Mouse (Mus musculus): ENCODE data around the gene Lin52. TPM values are rescaled to one million over a fixed set of nuclear protein-coding genes. Genes with fewer than 3 reads are reported as not detected.
A peak's percentile ranks its signal among the peaks of the same experiment; 100 is the strongest.

The Lin52 gene
- total RNA-seq, 2 experiments from 2014 or later, result 10.1 to 21.0 TPM

DNA sequence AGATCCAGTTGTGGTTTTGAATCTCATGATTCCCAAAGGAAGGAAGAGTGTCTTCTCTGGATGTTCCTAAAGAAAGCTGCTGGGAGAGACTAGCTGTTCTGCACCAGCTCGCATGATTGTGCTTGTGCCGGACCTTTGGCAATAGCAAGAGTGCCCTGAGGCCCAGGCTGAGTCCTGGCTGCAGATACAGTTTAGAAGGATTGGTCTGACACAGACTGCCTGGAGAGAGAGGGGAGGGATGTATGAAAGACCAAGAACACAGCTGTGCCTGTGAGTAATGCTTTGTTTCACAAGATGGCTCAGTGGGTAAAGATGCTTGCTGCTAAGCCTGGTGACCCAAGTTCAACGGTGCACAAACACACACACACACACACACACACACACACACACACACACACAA lies 11.6 kb downstream of the Lin52 start:
- no peak for ATAC-seq (replicated peaks; ENCODE audit: poor library complexity)

DNA sequence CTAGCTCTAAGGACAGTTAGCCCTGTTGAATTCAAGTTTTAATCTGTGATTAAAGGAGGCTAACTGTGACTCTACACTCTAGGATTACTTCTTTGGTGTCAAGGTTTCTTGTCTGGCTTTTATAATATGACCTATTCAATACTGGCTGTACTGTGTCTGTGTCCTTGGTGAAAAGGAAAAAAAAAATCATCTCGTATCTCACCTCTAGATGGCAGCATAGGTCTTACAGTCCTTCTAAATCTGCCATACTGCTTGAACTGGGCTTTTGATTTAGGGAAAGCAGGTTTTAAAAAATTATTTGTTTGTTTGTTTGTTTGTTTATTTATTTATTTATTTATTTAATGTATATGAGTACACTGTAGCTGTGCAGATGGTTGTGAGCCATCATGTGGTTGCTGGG lies 17.5 kb downstream of the Lin52 start:
- ATAC-seq (replicated peaks; ENCODE audit: poor library complexity), result peak; percentile 78

DNA sequence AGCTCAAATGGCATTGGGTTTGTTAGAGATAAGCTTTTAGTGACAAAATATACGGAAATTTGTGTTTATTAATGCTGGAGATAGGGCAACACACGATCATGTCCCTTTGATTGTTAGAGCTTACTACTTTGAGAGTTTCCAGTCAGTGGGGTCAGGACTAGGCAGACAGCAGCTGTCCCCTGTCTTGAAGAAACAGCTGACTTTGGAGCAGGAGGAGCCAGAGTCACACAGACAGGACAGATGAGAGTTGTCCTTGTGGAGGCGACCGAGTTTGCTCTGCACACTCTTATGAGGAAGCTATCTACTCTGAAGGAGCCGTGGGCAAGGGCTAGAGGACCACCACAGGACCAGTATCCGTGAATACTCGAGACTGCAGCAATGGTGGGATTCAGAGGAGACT lies 27.7 kb downstream of the Lin52 start:
- no peak for ATAC-seq (replicated peaks; ENCODE audit: poor library complexity)

DNA sequence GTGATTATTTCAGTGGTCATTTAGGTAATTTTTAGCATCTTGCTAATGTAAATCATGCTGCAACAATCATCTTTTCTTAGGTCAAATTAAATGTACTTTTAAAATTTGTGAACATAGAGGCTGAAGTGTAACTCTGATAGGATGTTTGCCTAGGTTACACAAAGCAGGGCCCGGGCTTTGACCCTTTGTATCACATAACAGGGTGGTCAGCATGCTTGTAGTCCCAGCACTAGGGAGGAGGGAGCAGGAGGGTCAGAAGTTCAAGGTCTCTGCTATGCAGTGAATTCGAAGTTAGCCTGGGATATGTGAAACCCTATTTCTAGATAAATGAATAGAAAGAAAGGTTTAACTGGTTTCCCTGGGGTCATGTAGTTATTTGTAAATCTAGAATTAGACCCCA lies 30.0 kb downstream of the Lin52 start:
- no peak for ATAC-seq (replicated peaks; ENCODE audit: poor library complexity)

GRCm38 (mm10) chr12:84482778-84483585 lies 31.8 kb downstream of the Lin52 start:
- no peak for ATAC-seq (replicated peaks; ENCODE audit: poor library complexity)

- no peak for ATAC-seq (replicated peaks; ENCODE audit: poor library complexity)
These were observed 36.3 kb downstream of the Lin52 start for GRCm38 (mm10) chr12:84487324-84488056.

- ATAC-seq (replicated peaks; ENCODE audit: poor library complexity), result peak; percentile 61
These were observed 45.6 kb downstream of the Lin52 start for GRCm38 (mm10) chr12:84496795-84497194.

- no peak for ATAC-seq (replicated peaks; ENCODE audit: poor library complexity)
These were observed 49.5 kb downstream of the Lin52 start for GRCm38 (mm10) chr12:84500528-84501263.

- no peak for ATAC-seq (replicated peaks; ENCODE audit: poor library complexity)
These were observed 50.1 kb downstream of the Lin52 start for GRCm38 (mm10) chr12:84501278-84501677.

- no peak for ATAC-seq (replicated peaks; ENCODE audit: poor library complexity)
These were observed 55.6 kb downstream of the Lin52 start for GRCm38 (mm10) chr12:84506856-84507255.

DNA sequence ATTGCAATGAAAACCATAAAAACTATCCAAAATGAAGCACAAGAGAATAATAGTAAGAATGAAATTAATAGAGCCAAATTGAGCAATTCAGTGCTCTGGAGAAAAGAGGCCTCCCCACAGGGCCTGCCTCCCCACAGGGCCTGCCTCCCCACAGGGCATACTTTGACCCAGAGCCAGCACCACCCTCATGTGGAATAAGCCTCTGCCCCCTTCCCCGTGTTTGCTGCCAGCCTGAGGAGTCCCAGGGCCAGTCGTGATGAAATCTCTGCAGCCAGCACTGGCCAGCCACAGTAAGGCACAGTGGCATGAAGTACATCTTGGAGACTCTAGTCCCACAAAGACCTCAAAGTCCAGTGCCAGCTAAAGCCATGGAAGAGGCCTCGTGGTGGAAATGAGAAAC lies 60.8 kb downstream of the Lin52 start:
- ATAC-seq (replicated peaks; ENCODE audit: poor library complexity), result no peak

- no peak for ATAC-seq (replicated peaks; ENCODE audit: poor library complexity)
These were observed 64.3 kb downstream of the Lin52 start for GRCm38 (mm10) chr12:84515486-84515885.

- ATAC-seq (replicated peaks; ENCODE audit: poor library complexity), result no peak
These were observed 65.4 kb downstream of the Lin52 start for GRCm38 (mm10) chr12:84516642-84517041.

DNA sequence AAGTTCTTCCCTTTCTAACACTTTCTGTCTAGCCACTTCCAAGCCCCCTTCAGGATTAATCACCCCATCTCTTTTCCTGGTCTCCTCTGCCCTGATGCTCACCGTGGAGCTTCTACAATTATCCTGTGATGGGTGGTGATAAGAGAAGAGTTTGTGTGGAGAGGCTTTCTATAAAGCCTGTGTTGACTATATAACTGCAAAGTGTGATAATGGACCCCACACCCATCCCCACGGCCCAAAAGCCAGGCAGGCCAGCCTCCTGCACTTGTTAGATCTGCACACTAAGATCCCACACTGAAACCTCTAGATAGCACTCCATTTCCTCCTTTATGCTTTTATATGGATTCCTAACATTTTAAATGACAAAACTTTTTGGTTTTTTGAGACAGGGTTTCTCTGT lies 66.8 kb downstream of the Lin52 start:
- ATAC-seq (replicated peaks; ENCODE audit: poor library complexity), result peak; percentile 87

DNA sequence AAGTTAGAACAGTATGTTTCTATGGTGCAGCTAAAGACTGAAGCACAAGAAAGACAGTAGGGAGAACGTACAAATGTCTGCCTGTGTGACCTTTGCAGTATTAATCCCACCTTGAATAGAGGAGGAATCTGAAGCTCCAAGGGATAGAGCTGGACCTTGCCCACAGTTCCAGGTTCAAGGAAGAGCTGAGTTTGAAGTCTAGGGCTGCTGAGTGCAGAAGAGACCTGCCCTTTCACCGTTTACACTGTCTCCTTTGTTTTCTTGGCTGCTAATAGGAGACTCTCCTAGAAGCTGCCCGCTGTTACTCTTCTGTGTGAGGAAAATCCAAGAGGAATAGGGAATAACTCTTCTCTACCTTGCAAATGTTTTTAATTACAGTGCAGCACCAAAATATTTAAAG lies 72.5 kb downstream of the Lin52 start:
- no peak for ATAC-seq (replicated peaks; ENCODE audit: poor library complexity)

DNA sequence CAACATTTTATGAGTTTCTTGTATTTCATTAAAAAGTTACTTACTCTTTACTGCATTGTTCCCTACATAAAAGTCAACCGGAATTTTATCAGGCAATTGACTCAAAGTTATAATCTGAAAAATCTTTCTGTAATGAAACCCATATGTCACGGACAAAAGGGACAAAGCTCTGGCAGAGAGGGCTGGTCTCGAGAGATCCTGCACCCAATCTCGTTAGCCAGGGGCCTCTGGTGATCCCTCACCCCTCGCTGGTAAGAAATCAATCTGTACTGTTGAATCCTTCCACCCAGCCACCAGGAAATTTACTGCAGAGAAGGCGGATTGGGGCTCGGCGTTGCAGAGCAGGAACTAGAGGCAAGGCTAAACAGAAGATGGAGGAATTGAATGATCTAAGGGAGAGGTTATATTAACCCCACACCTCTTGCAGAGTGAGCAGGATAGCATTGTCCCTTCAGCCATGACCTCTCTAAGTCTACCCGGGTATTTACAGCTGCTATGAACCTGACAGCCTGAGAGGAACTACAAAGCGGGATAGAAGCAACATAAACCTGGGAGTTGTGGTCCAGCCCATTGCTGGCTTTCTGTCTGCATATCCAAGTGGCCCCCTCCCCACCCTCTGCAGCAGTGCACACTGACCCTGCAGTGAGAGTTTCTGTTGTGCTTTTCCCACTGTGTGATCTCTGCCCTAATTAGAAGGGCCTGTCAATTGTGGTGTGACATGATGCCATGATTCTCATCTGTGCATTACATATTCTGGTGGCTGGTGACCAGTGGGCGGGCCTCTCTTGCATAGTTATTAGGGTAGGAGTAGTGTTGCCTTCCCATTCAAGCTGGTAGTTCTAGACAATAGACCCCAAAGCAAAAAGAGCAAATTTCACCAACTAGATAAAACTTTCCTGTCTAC lies 73.2 kb downstream of the Lin52 start:
- no peak for ATAC-seq (replicated peaks; ENCODE audit: poor library complexity)

DNA sequence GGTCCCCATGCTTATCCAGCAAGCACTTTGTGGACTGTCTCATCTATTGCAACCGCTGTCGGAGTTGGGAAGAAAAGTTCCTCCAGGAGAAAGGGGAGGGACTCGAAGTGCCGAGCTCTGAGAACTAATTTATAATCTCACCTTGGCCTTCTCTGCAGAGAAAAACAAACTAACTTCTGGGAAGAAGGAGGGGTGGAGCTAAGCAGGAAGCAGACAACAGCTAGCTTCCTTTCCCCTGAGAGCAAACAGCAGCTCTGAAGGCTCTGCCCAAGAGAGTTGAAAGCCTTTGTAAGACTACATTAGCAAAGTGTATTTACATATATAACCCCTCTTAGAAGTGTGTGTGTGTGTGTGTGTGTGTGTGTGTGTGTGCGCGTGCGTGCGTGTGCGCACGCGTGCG lies 74.2 kb downstream of the Lin52 start:
- no peak for ATAC-seq (replicated peaks; ENCODE audit: poor library complexity)

GRCm38 (mm10) chr12:84530426-84530825 lies 79.2 kb downstream of the Lin52 start:
- ATAC-seq (replicated peaks; ENCODE audit: poor library complexity), result no peak

- no peak for ATAC-seq (replicated peaks; ENCODE audit: poor library complexity)
These were observed 80.9 kb downstream of the Lin52 start for GRCm38 (mm10) chr12:84531906-84532829.

- no peak for ATAC-seq (replicated peaks; ENCODE audit: poor library complexity)
These were observed 81.6 kb downstream of the Lin52 start for GRCm38 (mm10) chr12:84532830-84533199.
